Mouse (Mus musculus): ENCODE measurements at regions not wholly inside any gene's neighbourhood (a gene's known extent, or its start where the extent isn't known, plus 50 kb on each side); places are given as distances from the start of the nearest gene placed in this dataset.

DNA sequence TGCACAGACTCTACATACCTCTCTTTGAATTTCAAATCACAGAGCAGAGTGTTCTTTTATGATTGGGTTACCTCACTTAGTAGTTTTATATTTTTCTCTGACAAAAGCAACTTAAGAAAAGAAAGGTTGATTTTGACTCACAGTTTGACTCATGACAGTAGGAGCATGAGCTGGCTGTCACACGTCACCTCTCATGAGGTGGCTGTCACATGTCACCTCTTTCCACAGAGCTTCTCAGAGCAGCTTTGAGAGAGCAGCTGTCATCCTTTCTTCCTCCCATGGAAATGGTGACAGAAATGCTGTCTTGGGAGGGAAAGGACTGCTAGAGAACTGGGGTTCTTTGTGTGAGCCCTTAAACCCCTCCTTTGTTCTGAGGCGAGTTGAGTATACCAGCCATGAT lies 133.4 kb downstream of the Gm5447 start:
- ATAC-seq (no peak), DNase-seq (no peak)
- Histone ChIP-seq H3K9me3 (ENCODE audit: low read length) (no peaks in the 10 kb centered on the region), H3K36me3 (replicated peaks; ENCODE audit: insufficient read depth, low read length) (no peaks in the 10 kb centered on the region), H3K27me3 (ENCODE audit: insufficient read depth, low read length) (no peaks in the 10 kb centered on the region), H3K9ac (replicated peaks) (no peak overlapping the region), H3K4me1 (ENCODE audit: insufficient read depth) (no peaks in the 10 kb centered on the region), H3K4me3 (ENCODE audit: low read depth, low read length) (no peak overlapping the region), H3K27ac (ENCODE audit: low read depth) (no peak overlapping the region), H3K4me2 (ENCODE audit: low read depth, low read length) (no peak overlapping the region)
- WGBS (ENCODE audit: insufficient replicate concordance): 62% methylated on average over 2 of the region's 2 CpGs
- TF ChIP-seq CTCF (IDR thresholded peaks at IDR 0.05; ENCODE audit: low read depth) (no peak), EP300 (IDR thresholded peaks at IDR 0.05; ENCODE audit: low read depth) (no peak)

DNA sequence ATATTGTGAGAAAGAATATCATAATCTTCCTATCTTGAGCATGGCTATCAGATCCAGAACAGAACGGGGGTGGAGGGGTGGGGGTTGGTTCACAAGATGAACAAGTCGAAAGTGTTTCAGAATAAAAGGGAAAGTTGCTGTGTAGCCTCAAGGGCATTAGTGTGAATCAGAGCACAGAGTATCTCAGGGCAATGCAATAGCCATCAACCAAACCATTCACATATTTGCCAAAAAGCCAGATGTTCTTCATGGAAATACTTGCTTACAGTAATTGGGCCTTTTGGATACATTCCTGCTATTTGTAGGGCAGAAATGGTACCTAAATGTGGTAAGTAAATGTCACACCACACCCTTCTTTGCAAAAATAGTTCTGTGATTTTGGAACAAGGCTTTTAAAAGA lies 135.2 kb downstream of the Gm5447 start:
- ATAC-seq: no peak
- no peak for DNase-seq
- WGBS (ENCODE audit: insufficient replicate concordance): 70% methylated on average over 2 of the region's 2 CpGs
- H3K4me3 ChIP-seq (ENCODE audit: low read depth, low read length): no peak overlapping the region
- H3K4me1 ChIP-seq (ENCODE audit: insufficient read depth): no peaks in the 10 kb centered on the region
- H3K9ac ChIP-seq (replicated peaks): no peak overlapping the region
- no peak overlapping the region for H3K4me2 ChIP-seq (ENCODE audit: low read depth, low read length)
- no peaks in the 10 kb centered on the region for H3K36me3 ChIP-seq (replicated peaks; ENCODE audit: insufficient read depth, low read length)
- H3K9me3 ChIP-seq (ENCODE audit: low read length): no peaks in the 10 kb centered on the region
- TF ChIP-seq CTCF (IDR thresholded peaks at IDR 0.05; ENCODE audit: low read depth): no peak
- TF ChIP-seq EP300 (IDR thresholded peaks at IDR 0.05; ENCODE audit: low read depth): no peak
- H3K27me3 ChIP-seq (ENCODE audit: insufficient read depth, low read length): no peaks in the 10 kb centered on the region
- no peak overlapping the region for H3K27ac ChIP-seq (ENCODE audit: low read depth)

DNA sequence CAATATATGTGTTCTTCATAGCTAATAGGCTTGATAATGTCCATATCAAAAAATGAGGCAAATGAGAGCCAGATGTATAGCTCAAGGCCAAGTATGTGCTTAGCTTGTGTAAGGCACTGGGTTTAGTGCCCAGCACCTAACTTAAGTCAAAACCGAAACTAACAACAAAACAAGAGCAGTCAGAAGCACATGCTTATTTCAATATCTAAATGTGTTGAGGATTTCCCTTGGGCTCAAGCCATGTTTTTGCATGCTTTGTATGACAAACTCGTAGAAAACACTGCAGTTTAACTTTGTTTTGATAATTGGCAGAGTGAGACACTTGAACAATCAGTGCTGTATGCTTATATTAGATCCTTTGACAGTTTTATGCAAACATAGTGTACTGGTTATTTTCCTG lies 148.7 kb downstream of the Gm5447 start:
- TF ChIP-seq EP300 (IDR thresholded peaks at IDR 0.05; ENCODE audit: low read depth) (no peak), CTCF (IDR thresholded peaks at IDR 0.05; ENCODE audit: low read depth) (no peak)
- Histone ChIP-seq H3K9ac (replicated peaks) (no peak overlapping the region), H3K27ac (ENCODE audit: low read depth) (no peak overlapping the region), H3K9me3 (ENCODE audit: low read length) (no peaks in the 10 kb centered on the region), H3K4me3 (ENCODE audit: low read depth, low read length) (no peak overlapping the region), H3K4me2 (ENCODE audit: low read depth, low read length) (no peak overlapping the region), H3K4me1 (ENCODE audit: insufficient read depth) (no peaks in the 10 kb centered on the region), H3K27me3 (ENCODE audit: insufficient read depth, low read length) (no peaks in the 10 kb centered on the region), H3K36me3 (replicated peaks; ENCODE audit: insufficient read depth, low read length) (no peaks in the 10 kb centered on the region)
- no peak for DNase-seq
- 57% methylated on average over 2 of the region's 2 CpGs for WGBS (ENCODE audit: insufficient replicate concordance)
- no peak for ATAC-seq

DNA sequence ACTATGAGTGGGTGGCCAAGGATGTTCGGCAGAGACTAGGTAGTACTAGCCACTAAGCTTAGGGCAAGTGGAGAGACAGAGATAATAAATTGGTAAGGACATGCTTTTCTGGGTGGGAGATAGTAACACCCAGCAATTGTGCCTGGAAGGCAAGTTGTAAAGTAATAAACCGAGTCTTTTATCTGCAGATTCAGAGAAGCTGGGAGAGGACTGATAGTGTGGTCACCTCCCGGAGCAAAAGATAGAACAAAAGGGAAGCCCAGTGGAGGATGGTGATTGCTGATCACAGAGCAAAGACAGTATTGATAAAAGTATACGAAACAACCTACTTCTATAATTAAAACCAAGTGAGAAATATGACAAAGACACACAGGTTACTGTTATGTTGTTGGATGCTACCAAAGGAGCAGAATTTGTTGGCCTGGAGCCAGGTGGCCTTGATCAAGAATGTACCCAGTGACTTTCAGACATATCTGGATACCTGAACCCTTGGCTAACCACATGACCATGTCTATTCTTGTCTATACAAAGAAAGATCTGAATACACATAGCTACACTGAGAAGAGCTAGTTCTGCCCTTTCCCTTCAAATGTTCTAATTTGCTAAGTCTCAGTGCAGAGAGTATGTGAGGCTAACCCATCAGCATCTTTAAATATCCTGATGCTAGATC lies 150.7 kb downstream of the Gm5447 start:
- H3K9ac ChIP-seq (replicated peaks): no peak overlapping the region
- no peak overlapping the region for H3K4me3 ChIP-seq (ENCODE audit: low read depth, low read length)
- no peak overlapping the region for H3K27ac ChIP-seq (ENCODE audit: low read depth)
- no peak overlapping the region for H3K4me2 ChIP-seq (ENCODE audit: low read depth, low read length)
- no peaks in the 10 kb centered on the region for H3K36me3 ChIP-seq (replicated peaks; ENCODE audit: insufficient read depth, low read length)
- no peaks in the 10 kb centered on the region for H3K9me3 ChIP-seq (ENCODE audit: low read length)
- H3K27me3 ChIP-seq (ENCODE audit: insufficient read depth, low read length): no peaks in the 10 kb centered on the region
- DNase-seq: no peak
- TF ChIP-seq CTCF (IDR thresholded peaks at IDR 0.05; ENCODE audit: low read depth) (no peak), EP300 (IDR thresholded peaks at IDR 0.05; ENCODE audit: low read depth) (no peak)
- no peaks in the 10 kb centered on the region for H3K4me1 ChIP-seq (ENCODE audit: insufficient read depth)
- ATAC-seq: no peak
- 52% methylated on average over 4 of the region's 4 CpGs for WGBS (ENCODE audit: insufficient replicate concordance)

DNA sequence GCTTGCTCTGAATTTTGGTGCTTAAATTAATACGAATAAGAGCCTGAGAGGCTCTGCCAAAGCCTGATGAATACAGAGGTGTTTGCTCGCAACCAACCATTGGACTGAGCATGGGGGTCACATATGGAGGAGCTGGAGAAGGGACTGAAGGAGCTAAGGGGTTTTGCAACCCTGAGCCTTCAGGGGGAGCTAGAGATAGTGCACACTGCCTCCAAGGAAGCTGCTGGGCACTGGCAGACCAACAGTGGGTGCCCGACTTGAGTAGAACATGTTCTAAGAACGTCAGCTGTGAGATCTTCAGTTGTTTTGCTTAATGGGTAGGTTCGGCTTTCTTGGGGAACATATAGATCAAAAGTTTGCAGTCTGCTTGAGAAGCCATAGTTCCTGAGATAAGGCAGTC lies 158.5 kb downstream of the Gm5447 start:
- Histone ChIP-seq H3K4me1 (ENCODE audit: insufficient read depth) (no peaks in the 10 kb centered on the region), H3K9me3 (ENCODE audit: low read length) (no peaks in the 10 kb centered on the region), H3K4me2 (ENCODE audit: low read depth, low read length) (no peak overlapping the region), H3K27ac (ENCODE audit: low read depth) (no peak overlapping the region), H3K9ac (replicated peaks) (no peak overlapping the region), H3K36me3 (replicated peaks; ENCODE audit: insufficient read depth, low read length) (no peaks in the 10 kb centered on the region), H3K27me3 (ENCODE audit: insufficient read depth, low read length) (no peaks in the 10 kb centered on the region), H3K4me3 (ENCODE audit: low read depth, low read length) (no peak overlapping the region)
- DNase-seq: no peak
- TF ChIP-seq EP300 (IDR thresholded peaks at IDR 0.05; ENCODE audit: low read depth) (no peak), CTCF (IDR thresholded peaks at IDR 0.05; ENCODE audit: low read depth) (no peak)
- 83% methylated on average over 5 of the region's 5 CpGs for WGBS (ENCODE audit: insufficient replicate concordance)
- ATAC-seq: no peak

DNA sequence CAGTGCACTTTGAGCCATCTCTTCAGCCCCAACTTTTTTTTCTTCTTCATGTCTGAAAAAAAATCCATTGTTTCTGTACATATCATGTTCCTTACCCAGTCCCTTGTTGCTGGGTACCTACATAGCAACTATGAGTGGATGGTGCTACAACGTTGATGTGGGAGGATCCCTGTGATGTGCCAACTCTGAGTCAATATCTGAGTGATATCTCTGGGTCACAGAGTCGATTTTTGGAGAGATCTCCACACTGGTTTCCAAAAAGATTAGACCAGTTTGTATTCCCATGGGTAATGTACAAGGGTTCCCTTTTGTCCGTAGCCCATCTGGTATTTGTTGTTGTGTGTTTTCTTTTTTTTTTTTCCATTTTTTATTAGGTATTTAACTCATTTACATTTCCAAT lies 165.7 kb downstream of the Gm5447 start:
- TF ChIP-seq EP300 (IDR thresholded peaks at IDR 0.05; ENCODE audit: low read depth) (no peak), CTCF (IDR thresholded peaks at IDR 0.05; ENCODE audit: low read depth) (no peak)
- WGBS (ENCODE audit: insufficient replicate concordance): 74% methylated on average over 3 of the region's 3 CpGs
- no peak for DNase-seq
- no peak overlapping the region for H3K4me2 ChIP-seq (ENCODE audit: low read depth, low read length)
- H3K4me1 ChIP-seq (ENCODE audit: insufficient read depth): no peaks in the 10 kb centered on the region
- H3K9me3 ChIP-seq (ENCODE audit: low read length): no peaks in the 10 kb centered on the region
- H3K27ac ChIP-seq (ENCODE audit: low read depth): no peak overlapping the region
- no peak for ATAC-seq
- no peak overlapping the region for H3K4me3 ChIP-seq (ENCODE audit: low read depth, low read length)
- H3K36me3 ChIP-seq (replicated peaks; ENCODE audit: insufficient read depth, low read length): no peaks in the 10 kb centered on the region
- H3K27me3 ChIP-seq (ENCODE audit: insufficient read depth, low read length): no peaks in the 10 kb centered on the region
- no peak overlapping the region for H3K9ac ChIP-seq (replicated peaks)

DNA sequence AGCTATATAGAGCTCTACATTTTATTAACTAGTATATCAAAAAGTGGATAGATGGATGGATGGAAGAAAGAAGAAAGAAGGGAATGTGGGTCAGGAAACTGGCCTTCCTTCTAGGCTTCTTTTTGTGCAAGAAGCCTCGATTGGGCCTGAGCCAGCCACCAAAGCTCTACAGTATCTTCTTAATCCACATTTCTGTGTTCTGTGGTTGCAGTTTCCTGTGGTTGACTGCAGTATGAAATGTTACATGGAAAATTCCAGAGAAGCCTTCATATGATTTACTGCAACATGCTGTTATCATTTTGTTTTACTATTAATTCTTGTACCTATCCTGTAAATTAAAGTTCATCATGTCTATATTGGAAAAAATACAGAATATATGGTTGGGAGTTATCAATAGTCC lies 173.3 kb downstream of the Gm5447 start:
- no peak overlapping the region for H3K9ac ChIP-seq (replicated peaks)
- no peak overlapping the region for H3K4me2 ChIP-seq (ENCODE audit: low read depth, low read length)
- no peak for ATAC-seq

More for the DNA sequence above, 173.3 kb downstream of the Gm5447 start:
- Histone ChIP-seq H3K4me3 (ENCODE audit: low read depth, low read length) (no peak overlapping the region), H3K27ac (ENCODE audit: low read depth) (no peak overlapping the region), H3K9me3 (ENCODE audit: low read length) (no peaks in the 10 kb centered on the region), H3K27me3 (ENCODE audit: insufficient read depth, low read length) (no peaks in the 10 kb centered on the region), H3K4me1 (ENCODE audit: insufficient read depth) (no peaks in the 10 kb centered on the region), H3K36me3 (replicated peaks; ENCODE audit: insufficient read depth, low read length) (no peaks in the 10 kb centered on the region)
- no peak for TF ChIP-seq CTCF (IDR thresholded peaks at IDR 0.05; ENCODE audit: low read depth)
- TF ChIP-seq EP300 (IDR thresholded peaks at IDR 0.05; ENCODE audit: low read depth): no peak
- 19% methylated on average over 1 of the region's 1 CpGs for WGBS (ENCODE audit: insufficient replicate concordance)
- no peak for DNase-seq

All from liver, postnatal 0 days (tissue).